Mouse (Mus musculus) CH12.LX (cell line): ENCODE results near the gene Trim47.

ENCODE experiments used
- CHD2 ChIP-seq: IDR thresholded peaks from 2 replicates; pipeline ENCODE4 v1.6.1; 2011; ENCODE audit warnings: low read length, improper control_type of control experiment
- CTCF ChIP-seq, 2 experiments: IDR thresholded peaks in 1 of 2; conservative IDR thresholded peaks in 1 of 2; 2 replicates each; pipeline ENCODE4 v1.5.1; 2011 to 2012; ENCODE audit warnings: low read depth in 2 of 2, low read length in 2 of 2, improper control_type of control experiment in 1 of 2, inconsistent platforms in 1 of 2, mild to moderate bottlenecking in 1 of 2, moderate library complexity in 1 of 2
- HCFC1 ChIP-seq: IDR thresholded peaks from 2 replicates; pipeline ENCODE4 v1.6.1; 2012; ENCODE audit warnings: low read depth, mild to moderate bottlenecking, inconsistent platforms, low read length, improper control_type of control experiment
- JUND ChIP-seq: conservative IDR thresholded peaks from 2 replicates; pipeline ENCODE4 v1.6.1; 2011; ENCODE audit warnings: low read depth, low read length, improper control_type of control experiment
- KAT2A ChIP-seq: IDR thresholded peaks from 2 replicates; pipeline ENCODE4 v1.6.1; 2012; ENCODE audit warnings: low read length, improper control_type of control experiment, inconsistent platforms; ENCODE audit not compliant: insufficient replicate concordance
- MAZ ChIP-seq: IDR thresholded peaks from 2 replicates; pipeline ENCODE4 v1.6.1; 2012; ENCODE audit warnings: low read depth, mild to moderate bottlenecking, inconsistent platforms, low read length, improper control_type of control experiment, moderate library complexity
- POLR2A ChIP-seq: IDR thresholded peaks from 2 replicates; pipeline ENCODE4 v1.6.1; 2011; ENCODE audit warnings: low read depth, mild to moderate bottlenecking, improper control_type of control experiment, low read length
- RCOR1 ChIP-seq: conservative IDR thresholded peaks from 2 replicates; pipeline ENCODE4 v1.6.1; 2012; ENCODE audit warnings: low read depth, mild to moderate bottlenecking, inconsistent platforms, low read length, improper control_type of control experiment
- TBP ChIP-seq: conservative IDR thresholded peaks from 2 replicates; pipeline ENCODE4 v1.6.1; 2011; ENCODE audit warnings: low read depth, low read length, improper control_type of control experiment
- TCF12 ChIP-seq: IDR thresholded peaks from 2 replicates; pipeline ENCODE4 v1.6.1; 2014; ENCODE audit warnings: low read depth, mild to moderate bottlenecking, inconsistent platforms, low read length, improper control_type of control experiment
- UBTF ChIP-seq: IDR thresholded peaks from 2 replicates; pipeline ENCODE4 v1.6.1; 2012; ENCODE audit warnings: low read depth, mild to moderate bottlenecking, inconsistent platforms, low read length, improper control_type of control experiment, moderate library complexity
- USF1 ChIP-seq: IDR thresholded peaks from 2 replicates; pipeline ENCODE4 v1.6.1; 2014; ENCODE audit warnings: low read depth, mild to moderate bottlenecking, inconsistent platforms, low read length, improper control_type of control experiment
- ZNF384 ChIP-seq: IDR thresholded peaks from 2 replicates; pipeline ENCODE4 v1.6.1; 2012; ENCODE audit warnings: low read depth, low read length, improper control_type of control experiment, inconsistent platforms

GRCm38 (mm10) chr11:116170003-116170800 lies 43.2 kb upstream of the Trim47 start:
- TF ChIP-seq UBTF (no peak), CTCF (conservative IDR thresholded peaks at IDR 0.05 in 1 of 2, IDR thresholded peaks at IDR 0.05 in 1 of 2; ENCODE audit: low read depth in 2 of 2, low read length in 2 of 2) (no peak), POLR2A (no peak), TCF12 (no peak), USF1 (no peak), KAT2A (no peak), JUND (no peak), MAZ (no peak), TBP (no peak), HCFC1 (no peak), CHD2 (no peak), RCOR1 (no peak), ZNF384 (no peak)
